Mouse (Mus musculus) erythroblast, embryonic 14.5 days (primary cell): ENCODE measurements around the gene Grik4.

ENCODE experiments used
- GATA1 ChIP-seq: IDR thresholded peaks from 2 replicates; pipeline ENCODE4 v1.6.1; 2012; ENCODE audit warnings: low read length, inconsistent platforms, mixed read lengths
- TAL1 ChIP-seq: IDR thresholded peaks from 3 replicates; pipeline ENCODE4 v1.6.1; 2012; ENCODE audit warnings: low read length, inconsistent platforms, mixed read lengths

DNA sequence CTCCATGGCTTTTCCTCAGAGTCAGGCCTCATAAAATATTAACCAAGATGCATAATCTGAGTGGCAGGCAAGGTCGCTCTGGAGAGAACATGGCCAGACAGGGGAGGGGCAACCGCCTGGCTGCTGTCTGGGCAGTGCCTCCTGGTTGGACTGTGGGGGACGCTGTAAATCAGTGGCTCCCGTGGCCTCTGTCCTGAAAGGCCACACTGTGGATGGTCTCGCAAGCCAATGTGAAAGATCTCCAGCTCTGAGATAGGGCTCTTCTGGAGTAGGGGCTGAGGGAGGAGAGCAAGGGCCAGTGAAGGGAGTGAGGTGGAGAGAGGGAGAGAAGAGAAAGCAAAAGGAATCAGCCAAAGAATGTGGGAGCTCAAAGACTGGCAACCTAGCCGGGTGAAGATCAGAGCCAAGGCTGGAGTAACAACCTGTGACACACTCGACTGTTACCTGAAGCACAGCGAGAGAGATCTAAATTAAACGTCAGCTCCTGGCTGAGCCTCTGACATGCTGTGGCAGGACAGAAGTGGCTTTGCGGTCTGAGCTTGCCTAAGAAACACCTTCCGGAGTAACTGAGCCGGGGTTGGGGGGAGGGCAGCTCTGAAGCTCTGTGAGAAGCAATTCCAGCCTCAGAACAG is 270.8 kb downstream of the Grik4 start:
- TF ChIP-seq GATA1: no peak
- TF ChIP-seq TAL1: no peak
